Mouse (Mus musculus) frontal cortex, adult 2 months (tissue): ENCODE results near the gene Magi2. TPM values are rescaled to one million over a fixed set of nuclear protein-coding genes. Genes with fewer than 3 reads are reported as not detected.
A peak's percentile ranks its signal among the peaks of the same experiment; 100 is the strongest.
"Not testable (repeated sequence)": the region's sequence is repeated elsewhere in the genome, so short reads cannot be mapped to it uniquely, and the experiment has no call there.

Experiments
- DNase-seq, 2 experiments: peaks; one replicate each; pipeline ENCODE4 v3.0.0; 2022; ENCODE audit warnings: low spot score in 1 of 2; ENCODE audit errors: extremely low spot score in 1 of 2
- polyA plus RNA-seq: library from polyadenylated mRNA; depleted of rRNA; stranded (reverse); fragments of >200 nt; gene quantifications from 2 replicates; pipeline ENCODE4 v1.2.3, GENCODE M21; 2012

Magi2 gene
- polyA plus RNA-seq, 1 experiment = 42.2 TPM

DNA sequence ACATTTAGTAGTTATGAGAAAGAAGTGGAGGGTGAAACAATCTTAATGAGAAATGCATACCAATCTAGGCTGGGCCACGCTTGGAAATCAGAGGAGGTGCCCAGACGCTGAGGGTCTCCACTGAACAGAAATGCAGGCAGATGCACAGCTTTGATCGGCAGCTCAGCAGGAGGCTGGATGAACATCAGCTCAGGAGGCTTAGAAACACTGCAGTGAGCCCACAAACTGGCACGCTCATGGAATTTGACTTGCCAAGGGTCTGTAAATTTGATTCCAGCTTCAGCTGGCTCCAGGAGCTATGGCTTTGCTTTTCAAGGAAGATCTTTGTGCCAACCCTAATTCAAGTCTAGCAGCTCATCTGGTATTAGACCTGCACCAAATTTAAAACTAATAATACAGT, 187.7 kb downstream of the Magi2 start:
- no peak for DNase-seq

- DNase-seq = peak; percentile 43 to 89
Observed at GRCm38 (mm10) chr5:19429290-19429689, 202.5 kb downstream of the Magi2 start.

DNA sequence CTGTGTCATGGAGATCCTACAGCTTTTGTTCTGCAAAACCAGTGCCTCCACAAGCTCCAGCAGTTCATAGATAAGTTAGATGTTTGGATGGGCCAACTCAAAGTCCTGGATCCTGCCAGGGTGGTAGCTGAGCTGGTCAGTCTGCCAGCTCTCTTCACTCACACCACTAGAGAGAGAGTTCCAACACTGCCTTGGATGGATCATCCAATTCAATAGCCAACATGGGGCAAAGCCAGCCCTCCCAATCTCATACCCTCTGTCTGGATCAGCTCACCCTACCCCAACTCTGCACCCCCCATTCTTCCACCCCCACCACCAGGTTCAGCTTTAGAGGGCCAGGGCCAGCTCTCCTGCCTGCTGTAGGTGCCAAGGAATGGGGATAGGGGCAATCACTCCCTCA, 235.7 kb downstream of the Magi2 start:
- no peak for DNase-seq

DNA sequence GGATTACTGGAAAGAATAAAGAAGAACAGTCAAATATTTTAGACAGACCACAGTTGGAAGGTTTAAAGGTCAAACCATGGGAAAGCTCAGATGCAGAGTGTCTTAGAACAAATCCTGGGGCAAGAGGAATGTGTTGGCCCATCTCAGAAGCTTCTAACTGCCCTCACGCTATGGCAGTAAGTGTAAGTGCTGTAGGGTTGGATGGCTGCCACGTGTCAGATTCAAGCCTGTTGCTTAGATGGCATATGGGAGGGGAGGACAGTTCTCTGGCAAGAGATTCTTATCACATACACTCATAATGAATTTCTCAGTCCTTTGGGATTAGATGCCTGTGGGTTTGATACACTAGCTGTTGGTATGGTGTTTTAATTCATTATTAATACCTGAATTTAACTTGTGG, 238.5 kb downstream of the Magi2 start:
- no peak for DNase-seq

GRCm38 (mm10) chr5:19472851-19473439, 246.1 kb downstream of the Magi2 start:
- DNase-seq = peak in 1 of 2 experiments; percentile 28

GRCm38 (mm10) chr5:19482981-19483380, 256.1 kb downstream of the Magi2 start:
- peak in 1 of 2 experiments; percentile 44 for DNase-seq

DNA sequence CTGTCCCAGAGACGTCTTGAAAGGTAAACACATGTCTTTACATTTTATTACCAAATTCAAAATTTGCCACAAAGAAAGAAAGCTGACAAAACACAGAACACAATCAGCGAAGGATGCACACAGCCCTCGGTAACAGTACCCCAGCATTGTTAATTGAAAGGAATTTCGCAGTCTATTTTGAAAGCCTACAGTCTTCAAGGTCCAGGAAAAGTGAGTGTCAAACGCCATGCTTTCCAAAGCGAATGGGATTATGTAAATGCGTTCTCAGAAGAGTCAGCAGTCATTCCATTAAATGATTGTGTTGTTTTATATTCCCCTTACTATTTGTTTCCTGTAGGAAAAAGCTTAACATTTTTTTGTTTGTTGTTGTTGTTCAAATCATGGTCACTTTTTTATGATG, 261.1 kb downstream of the Magi2 start:
- no peak for DNase-seq

GRCm38 (mm10) chr5:19501005-19501404, 274.2 kb downstream of the Magi2 start:
- DNase-seq = peak in 1 of 2 experiments; percentile 77

- DNase-seq = peak in 1 of 2 experiments; percentile 74
Observed at GRCm38 (mm10) chr5:19522168-19522567, 295.3 kb downstream of the Magi2 start.

DNA sequence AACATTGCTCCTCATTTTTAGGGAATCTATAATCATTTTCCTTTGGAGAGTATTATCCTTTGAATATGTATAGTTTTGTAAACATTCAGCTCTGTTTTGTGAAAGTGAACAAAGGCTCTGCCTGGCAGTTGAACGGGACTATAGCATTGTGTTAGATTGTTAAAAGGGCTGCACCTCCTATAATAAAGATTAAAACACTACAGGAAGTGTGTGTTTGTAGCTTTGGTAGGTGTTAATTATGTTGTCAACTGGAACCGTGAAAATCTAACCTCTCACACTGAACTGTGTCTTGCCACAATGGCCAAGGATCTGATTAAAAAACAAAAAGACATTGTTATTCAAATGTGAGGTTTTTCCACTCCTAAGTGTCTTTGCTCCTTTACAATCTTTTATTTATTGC, 312.5 kb downstream of the Magi2 start:
- DNase-seq = no peak

DNA sequence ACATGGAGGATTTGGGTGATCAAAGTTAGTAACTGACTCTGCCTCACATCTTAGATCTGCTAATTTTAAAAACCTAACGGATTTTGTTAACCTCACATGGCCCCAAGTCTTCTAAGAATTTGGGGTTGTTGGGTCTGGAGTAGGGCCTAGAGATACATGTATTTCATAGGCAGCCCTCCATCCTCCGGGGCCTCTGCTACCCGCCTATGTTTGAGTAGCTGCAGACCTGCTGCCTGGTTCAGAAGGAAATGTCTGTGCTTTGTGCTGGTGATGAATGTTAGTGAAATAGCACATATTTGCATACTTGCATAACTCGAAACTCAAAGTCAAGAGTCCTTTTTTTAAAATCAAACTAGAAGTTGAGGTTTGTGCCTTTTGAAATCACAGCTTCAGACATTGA, 319.6 kb downstream of the Magi2 start:
- DNase-seq = peak; percentile 41 to 65

DNA sequence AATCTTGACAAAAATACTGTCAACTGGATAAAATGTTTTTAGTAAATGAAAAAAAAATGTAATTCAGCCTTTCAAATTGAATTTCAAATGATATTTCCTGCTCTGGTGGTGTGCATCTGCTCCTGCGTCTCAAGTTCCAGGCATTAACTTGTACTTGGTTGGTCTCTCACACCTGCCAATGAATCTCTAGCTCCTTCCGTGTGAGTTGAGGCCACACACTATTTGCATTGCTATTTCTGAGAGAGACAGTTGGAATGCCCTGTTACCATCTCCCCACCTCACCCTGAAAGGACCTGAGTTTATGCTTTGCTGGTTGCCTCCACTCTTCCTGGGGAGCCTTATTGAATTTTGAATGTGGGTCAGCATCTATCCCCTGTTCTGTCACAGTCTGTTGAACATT, 320.1 kb downstream of the Magi2 start:
- DNase-seq = no peak

DNA sequence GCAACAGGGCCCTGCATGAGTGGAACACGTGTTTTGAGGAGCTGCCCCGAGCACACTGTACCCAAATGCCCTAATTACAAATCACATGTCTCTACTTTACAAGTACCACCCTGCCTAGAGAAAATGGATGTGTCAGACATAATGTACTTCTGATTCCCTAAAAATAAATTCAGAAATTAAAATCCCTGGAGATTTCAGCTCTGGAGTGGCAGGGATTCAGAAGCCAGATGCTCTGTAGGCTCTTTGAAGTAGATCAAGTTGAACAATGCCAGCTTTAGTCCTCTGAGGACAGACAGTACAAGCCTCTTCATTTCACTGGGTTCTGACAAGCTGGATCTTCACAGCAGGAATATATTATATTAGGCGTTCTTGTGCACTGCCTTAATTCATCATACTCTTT, 326.7 kb downstream of the Magi2 start:
- DNase-seq = peak; percentile 32 to 37

DNA sequence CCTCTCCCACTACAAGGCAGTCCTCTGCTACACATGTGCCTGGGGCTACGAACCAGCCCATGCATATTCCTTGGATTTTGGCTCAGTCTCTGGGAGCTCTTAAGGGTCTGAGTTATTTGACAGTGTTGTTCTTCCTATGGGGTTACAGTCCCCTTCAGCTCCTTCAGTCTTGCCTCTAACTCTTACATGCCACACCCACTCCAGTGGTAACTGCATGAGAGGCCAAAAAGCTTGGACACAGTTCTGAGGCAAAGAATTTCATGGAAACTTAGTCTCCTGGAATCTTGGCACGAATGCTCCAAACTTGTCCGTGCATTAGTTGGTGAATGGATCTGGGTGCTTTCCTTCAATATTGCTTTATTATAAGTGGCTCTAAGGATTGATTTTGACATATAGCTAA, 338.8 kb downstream of the Magi2 start:
- no peak for DNase-seq

DNA sequence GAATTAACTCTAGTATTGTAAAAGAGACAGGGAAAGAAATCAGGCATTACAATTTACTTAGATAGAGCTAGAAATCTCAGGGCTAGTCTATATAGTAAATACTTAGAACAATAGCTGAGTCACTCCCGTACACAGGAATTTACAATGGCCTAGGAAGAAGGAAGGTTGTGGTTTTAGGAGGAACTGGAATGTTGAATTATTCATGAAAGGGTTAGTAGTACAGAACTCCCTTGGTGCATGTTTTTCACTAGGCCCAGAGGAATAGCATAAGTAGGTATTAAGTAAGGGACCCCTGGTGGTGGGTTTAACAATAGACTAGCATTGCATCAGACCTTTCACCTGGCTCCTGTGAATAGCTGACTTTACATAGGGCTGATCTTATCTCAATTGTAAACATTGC, 339.3 kb downstream of the Magi2 start:
- DNase-seq = not testable (repeated sequence)

DNA sequence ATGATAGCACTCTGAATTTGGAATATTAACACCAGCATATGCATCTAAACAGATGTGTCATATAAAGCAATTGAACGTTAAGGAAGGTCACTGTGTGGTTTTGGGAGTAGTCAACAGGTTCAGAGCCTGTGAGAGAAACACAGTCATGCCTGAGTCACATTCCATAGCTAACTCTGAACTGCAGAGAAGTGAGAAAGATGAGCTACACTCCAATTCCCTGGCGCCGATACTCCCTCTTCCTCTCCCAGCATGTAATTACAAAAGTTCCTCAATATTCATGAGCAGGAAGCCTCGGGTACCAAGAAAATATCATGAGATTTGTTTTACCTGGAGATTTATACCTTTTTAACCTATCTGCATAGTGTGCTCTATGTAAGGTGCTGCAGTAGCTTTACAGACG, 380.9 kb downstream of the Magi2 start:
- no peak for DNase-seq

DNA sequence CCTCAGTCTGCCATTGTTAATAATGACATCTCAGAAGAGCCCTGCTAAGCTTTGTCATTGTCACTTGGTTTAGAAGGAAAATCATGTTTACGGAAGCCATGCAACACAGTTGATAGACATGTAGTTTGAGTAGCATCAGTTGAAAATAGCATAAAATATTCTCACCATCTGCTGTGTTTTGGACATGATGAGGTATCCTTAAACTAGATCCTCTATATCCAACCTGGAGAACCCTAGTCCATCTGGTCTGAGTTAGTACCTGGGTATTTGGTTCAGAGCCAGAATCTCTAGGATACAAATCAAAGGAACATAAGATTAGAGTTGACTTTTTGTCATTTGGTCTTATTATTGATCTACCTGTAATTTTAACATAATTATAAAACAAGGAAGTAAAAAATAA, 385.0 kb downstream of the Magi2 start:
- DNase-seq = no peak

GRCm38 (mm10) chr5:19621678-19622077, 394.8 kb downstream of the Magi2 start:
- no peak for DNase-seq

DNA sequence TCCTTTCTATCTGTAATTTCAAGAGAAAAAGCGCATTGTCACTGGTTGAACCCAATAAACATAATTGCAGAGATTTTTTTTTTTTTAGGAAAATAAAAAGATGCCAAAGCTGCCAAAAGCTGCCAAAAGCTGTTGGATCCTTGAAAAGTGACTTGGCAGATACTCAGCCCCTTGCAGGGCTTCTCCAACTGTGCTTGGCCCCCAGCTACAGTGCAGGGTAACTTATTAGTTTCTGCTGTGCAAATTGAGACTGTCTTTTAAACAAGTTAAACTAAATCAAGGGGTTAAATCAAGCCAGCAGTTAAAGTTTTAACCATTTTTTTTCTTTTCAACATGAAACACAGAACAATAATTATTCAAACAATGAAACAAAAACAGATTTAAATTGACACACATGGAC, 407.1 kb downstream of the Magi2 start:
- no peak for DNase-seq

DNA sequence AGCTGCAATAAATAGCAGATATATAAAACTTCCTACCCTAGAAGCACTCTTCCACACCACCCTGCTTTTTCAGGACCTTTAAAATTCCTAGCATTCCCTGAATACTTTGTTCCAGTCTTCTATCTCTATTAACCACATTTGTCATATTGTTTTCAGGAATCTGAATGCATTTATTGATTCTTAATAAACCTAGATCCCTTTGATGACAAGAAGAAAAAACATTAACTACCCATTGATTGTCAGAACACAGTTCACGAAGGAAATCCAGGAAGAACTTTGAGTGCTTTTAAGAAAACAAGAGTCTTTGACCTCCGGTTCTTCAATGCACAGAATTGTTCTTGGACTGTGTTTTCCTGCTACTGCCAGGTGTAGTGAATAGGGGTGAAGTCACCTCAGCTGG, 411.0 kb downstream of the Magi2 start:
- DNase-seq = no peak

- DNase-seq = no peak
Observed at GRCm38 (mm10) chr5:19655986-19656385, 429.1 kb downstream of the Magi2 start.

DNA sequence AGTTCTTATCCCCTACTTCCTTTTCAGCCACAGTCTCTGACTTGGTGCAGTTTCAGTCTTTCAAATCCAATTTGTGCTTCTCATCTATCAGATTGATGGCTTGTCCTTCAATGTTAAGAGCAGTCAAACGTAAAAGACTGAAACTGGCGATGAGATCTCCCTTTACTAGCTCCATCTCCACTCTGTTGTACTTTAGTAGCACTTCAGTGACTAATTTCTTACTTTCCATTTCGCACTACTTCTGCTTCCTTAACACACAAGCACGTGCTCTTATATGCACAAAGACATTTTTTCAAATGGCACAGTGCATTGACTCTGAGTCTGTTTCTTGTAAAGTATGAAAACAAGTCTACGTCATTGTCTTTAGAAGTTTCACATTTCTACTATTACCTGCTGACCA, 439.6 kb downstream of the Magi2 start:
- DNase-seq = no peak

DNA sequence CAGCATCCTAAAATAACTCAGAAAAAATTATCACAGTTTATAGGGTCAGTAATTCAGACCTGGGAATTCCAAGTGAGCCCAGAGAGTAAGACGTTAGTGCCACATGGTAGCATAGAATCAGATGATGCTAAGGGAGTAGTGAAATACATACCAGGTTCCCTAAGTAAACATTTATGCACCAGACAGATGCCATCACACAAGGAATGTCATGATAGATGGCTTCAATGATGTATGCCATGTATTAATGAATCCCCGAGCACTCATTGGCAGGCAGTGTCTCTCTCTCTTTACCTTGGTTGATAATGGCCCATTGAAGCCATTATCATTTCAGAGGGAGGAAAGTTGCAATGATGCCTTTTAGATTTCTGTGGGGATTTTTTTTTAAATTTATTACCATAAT, 490.5 kb downstream of the Magi2 start:
- DNase-seq = no peak
